Mouse (Mus musculus) olfactory bulb, adult 2 months (tissue): ENCODE measurements around the gene 4930402H24Rik. TPM values are rescaled to one million over a fixed set of nuclear protein-coding genes. Genes with fewer than 3 reads are reported as not detected.
"Not testable (repeated sequence)": the region's sequence is repeated elsewhere in the genome, so short reads cannot be mapped to it uniquely, and the experiment has no call there.

Experiments
- H3K27ac ChIP-seq: fragments of 200-500 bp; 2 replicates; pipeline ENCODE4 v1.5.1; 2012; ENCODE audit warnings: low read depth, low read length; ENCODE audit not compliant: insufficient read depth
- H3K4me1 ChIP-seq: fragments of 200-500 bp; 2 replicates; pipeline ENCODE4 v1.6.1; 2012; ENCODE audit warnings: low read length; ENCODE audit not compliant: control insufficient read depth, insufficient read depth
- H3K4me3 ChIP-seq: fragments of 200-500 bp; 2 replicates; pipeline ENCODE4 v1.5.1; 2012; ENCODE audit warnings: mild to moderate bottlenecking, low read depth, low read length, moderate library complexity; ENCODE audit not compliant: insufficient read depth
- CTCF ChIP-seq: fragments of 200-500 bp; IDR thresholded peaks from 2 replicates; pipeline ENCODE4 v1.5.1; 2012; ENCODE audit warnings: low read depth, mild to moderate bottlenecking, low read length, moderate library complexity; ENCODE audit not compliant: insufficient read depth
- POLR2A ChIP-seq: fragments of 200-500 bp; IDR thresholded peaks from 2 replicates; pipeline ENCODE4 v1.6.1; 2012; ENCODE audit warnings: mild to moderate bottlenecking, low read depth, low read length, moderate library complexity; ENCODE audit not compliant: insufficient read depth
- WGBS: fragments of 180-500 bp; shearing (Covaris S2); methylation state at CpG from one replicate; pipeline ENCODE4 v1.1.7; 2018; 5-methylcytosine and 5-hydroxymethylcytosine counted together
- polyA plus RNA-seq: library from polyadenylated mRNA; stranded (reverse); fragments of >200 nt; gene quantifications from 2 replicates; pipeline ENCODE4 v1.2.4, GENCODE M21; 2012; ENCODE audit warnings: low replicate concordance; ENCODE audit not compliant: missing spikeins, insufficient read depth, insufficient read length

4930402H24Rik gene
- polyA plus RNA-seq, 1 experiment: not detected

DNA sequence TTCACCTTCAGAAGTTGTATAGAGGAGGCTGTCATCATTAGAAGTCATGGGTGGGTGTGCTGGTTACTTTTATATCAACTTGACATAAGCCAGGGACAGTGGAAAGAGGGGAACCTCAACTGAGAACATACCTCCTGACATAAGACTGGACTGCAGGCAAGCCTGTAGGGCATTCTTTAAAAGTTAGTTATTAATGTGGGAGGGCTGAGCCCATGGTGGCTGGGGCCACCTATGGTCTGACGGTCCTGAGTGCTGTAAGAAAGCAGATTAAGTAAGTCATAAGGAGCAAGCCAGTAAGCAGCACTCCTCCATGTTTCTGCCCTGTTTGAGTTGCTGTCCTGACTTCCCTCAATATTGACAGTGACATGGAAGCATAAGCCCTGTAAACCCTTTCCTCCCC is 77.5 kb downstream of the 4930402H24Rik start:
- Histone ChIP-seq H3K4me1 (peaks cover 5% of the 10 kb centered on the region; the same call in 1 of the 2 replicates), H3K27ac (no peak overlapping the region)
- 74% methylated on average over 1 of the region's 1 CpGs for WGBS

DNA sequence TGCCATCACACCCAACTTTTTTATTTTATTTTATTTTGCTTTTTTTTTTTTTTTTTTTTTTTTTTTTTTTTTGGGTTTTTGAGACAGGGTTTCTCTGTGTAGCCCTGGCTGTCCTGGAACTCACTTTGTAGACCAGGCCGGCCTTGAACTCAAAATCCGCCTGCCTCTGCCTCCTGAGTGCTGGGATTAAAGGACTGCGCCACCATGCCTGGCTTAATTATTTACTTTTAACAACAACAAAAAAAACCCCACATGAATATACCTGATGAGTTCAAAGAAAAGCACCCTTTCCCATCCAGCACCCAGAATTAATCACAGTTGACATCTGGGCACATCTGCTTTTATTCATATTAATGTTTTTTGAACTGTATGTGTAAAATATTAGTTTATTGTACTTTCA is 78.1 kb downstream of the 4930402H24Rik start:
- H3K4me3 ChIP-seq, H3K4me1 ChIP-seq, H3K27ac ChIP-seq: not testable (repeated sequence)
- 83% methylated on average over 3 of the region's 3 CpGs for WGBS

More for the DNA sequence above, 77.5 kb downstream of the 4930402H24Rik start:
- TF ChIP-seq POLR2A (no peak), CTCF (no peak)
- H3K4me3 ChIP-seq: no peak overlapping the region

DNA sequence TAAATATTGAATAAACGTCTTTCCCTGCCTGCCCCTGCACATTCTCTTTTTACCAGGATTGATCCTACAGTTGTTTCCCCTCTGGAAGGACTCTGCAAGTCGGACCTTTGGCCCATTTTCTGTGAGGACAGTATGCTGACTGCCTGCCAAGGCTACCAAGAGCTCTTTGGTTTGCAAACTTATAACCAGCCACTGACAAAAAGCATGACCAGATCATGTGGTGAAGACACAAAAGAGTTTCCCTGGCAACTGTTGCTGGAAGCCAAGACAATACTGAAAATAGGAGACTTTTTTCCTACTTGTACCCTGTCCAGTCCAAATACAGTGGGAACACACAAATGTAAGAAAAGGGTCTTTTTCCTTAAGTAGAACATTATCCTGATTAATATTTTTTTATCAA is 78.8 kb downstream of the 4930402H24Rik start:
- WGBS: 15% methylated on average over 2 of the region's 2 CpGs
- Histone ChIP-seq H3K4me3 (no peak overlapping the region), H3K27ac (no peak overlapping the region), H3K4me1 (peaks cover 5% of the 10 kb centered on the region; the same call in 1 of the 2 replicates)
- TF ChIP-seq CTCF: no peak
- no peak for TF ChIP-seq POLR2A

- TF ChIP-seq POLR2A (no peak), CTCF (no peak)
- H3K27ac ChIP-seq: no peak overlapping the region
- 26% methylated on average over 11 of the region's 11 CpGs for WGBS
- peaks cover 2% of the 10 kb centered on the region; the same call in 1 of the 2 replicates for H3K4me1 ChIP-seq
- no peak overlapping the region for H3K4me3 ChIP-seq
Observed at GRCm38 (mm10) chr2:130818838-130819647, 87.2 kb downstream of the 4930402H24Rik start.

DNA sequence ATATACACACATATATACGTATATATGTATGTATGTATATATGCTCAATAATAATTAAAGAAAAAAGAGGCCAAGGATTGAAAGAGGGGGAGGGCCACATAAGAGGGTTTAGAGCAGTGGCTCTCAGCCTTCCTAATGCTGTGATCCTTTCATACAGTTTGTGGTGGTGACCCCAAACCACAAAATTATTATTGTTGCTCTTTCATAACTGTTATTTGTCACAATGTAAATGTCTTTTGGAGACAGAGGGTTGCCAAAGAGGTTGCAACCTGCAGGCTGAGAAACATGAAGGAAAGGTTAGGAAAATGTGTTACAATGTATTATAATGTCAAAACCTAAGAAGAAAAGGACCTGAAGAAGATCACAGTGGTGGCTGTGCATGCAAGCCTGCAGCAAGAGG is 88.3 kb downstream of the 4930402H24Rik start:
- no peak overlapping the region for H3K4me3 ChIP-seq
- TF ChIP-seq POLR2A (no peak), CTCF (no peak)
- H3K4me1 ChIP-seq: peaks cover 2% of the 10 kb centered on the region; the same call in 1 of the 2 replicates
- no peak overlapping the region for H3K27ac ChIP-seq
- 93% methylated on average over 1 of the region's 1 CpGs for WGBS

DNA sequence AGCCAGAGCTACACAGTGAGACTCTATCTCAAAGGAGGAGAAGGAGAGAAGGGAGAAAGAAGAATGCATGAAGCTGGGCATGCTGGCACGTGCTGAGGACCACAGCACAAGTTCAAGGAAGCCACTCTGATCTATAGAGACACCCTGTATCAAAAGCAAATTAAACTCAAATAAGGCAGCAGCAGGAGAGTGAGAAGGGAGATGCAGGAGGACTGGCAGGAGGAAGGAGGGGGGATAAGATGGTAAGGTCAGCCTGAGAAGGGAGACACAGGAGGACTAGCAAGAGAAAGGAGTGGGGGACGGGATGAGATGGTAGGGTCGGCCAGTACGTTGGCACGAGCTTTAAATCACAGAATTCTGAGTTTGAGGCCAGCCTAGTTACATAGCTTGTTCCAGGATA is 90.0 kb downstream of the 4930402H24Rik start:
- Histone ChIP-seq H3K4me1 (peaks cover 2% of the 10 kb centered on the region; the same call in 1 of the 2 replicates), H3K27ac (no peak overlapping the region), H3K4me3 (no peak overlapping the region)
- TF ChIP-seq POLR2A (no peak), CTCF (no peak)
- 84% methylated on average over 5 of the region's 5 CpGs for WGBS

DNA sequence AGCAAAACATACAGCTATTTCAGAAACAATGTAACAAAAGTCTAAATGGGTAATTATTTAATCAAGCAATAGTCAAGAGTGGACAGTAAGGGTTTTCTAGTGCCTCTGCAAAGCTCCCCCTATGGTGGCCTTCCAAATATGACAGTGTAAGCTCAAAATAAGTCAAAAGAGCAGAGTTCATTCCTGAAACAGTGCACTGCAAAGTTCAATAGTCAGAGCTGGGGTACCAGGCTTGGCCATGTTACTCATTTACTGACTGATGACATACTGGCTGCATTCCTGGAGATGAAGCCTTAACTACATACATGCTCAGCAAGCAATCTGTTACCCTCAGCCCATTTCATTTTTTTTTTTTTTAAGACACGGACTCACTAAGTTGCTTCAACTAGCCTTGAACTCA is 91.7 kb downstream of the 4930402H24Rik start:
- H3K4me3 ChIP-seq: no peak overlapping the region
- H3K27ac ChIP-seq: no peak overlapping the region
- no peak for TF ChIP-seq POLR2A
- 74% methylated on average over 1 of the region's 1 CpGs for WGBS
- peaks cover 2% of the 10 kb centered on the region; the same call in 1 of the 2 replicates for H3K4me1 ChIP-seq

DNA sequence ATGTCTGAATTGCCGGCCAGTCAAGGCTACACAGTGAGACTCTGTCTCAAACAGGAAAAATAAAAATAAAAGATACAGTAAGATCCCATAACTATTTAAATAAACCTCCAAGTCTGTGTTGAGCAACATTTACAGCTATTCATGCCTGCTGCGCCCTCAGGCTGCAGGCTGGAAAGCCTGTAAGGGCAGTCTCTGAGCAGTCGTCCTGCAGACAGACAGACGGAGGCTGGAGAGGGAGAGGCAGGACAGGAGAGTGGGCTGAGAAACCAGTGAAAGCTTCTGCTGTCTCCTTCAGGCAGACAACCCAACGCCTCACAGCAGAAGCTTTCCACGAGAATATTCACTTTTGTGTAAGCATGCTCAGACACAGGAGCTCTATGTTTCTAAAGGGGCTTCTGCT is 92.5 kb downstream of the 4930402H24Rik start:
- no peak for TF ChIP-seq POLR2A
- no peak for TF ChIP-seq CTCF
- Histone ChIP-seq H3K4me3 (no peak overlapping the region), H3K4me1 (peaks cover 2% of the 10 kb centered on the region; the same call in 1 of the 2 replicates), H3K27ac (no peak overlapping the region)
- WGBS: 75% methylated on average over 6 of the region's 6 CpGs

DNA sequence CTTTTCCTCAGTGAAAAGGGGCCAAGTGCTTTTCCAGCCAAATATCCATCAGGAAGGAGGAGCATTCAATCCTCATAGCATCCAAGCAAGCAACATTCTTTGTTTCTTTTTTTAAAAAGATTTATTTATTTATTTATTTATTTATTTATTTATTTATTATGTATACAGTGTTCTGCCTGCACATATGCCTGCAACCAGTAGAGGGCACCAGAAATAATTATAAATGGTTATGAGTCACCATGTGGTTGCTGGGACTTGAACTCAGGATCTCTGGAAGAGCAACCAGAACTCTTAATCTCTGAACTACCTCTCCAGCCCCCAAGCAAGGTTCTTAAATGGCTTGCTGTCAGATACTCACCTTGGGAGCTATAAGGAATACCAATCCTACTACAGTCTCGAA is 93.7 kb downstream of the 4930402H24Rik start:
- Histone ChIP-seq H3K27ac (no peak overlapping the region), H3K4me3 (no peak overlapping the region), H3K4me1 (peaks cover 2% of the 10 kb centered on the region; the same call in 1 of the 2 replicates)
- WGBS: 100% methylated on average over 1 of the region's 1 CpGs
- TF ChIP-seq CTCF: no peak
- no peak for TF ChIP-seq POLR2A
